Mouse (Mus musculus) cerebellum, adult 9-10 months (tissue): ENCODE data around the gene Igfbp4.

Source experiments
- DNase-seq: peaks from one replicate; pipeline ENCODE4 v3.0.0; 2022

The Igfbp4 gene

GRCm38 (mm10) chr11:99042834-99043431 lies 1.9 kb downstream of the Igfbp4 start:
- DNase-seq: no peak

DNA sequence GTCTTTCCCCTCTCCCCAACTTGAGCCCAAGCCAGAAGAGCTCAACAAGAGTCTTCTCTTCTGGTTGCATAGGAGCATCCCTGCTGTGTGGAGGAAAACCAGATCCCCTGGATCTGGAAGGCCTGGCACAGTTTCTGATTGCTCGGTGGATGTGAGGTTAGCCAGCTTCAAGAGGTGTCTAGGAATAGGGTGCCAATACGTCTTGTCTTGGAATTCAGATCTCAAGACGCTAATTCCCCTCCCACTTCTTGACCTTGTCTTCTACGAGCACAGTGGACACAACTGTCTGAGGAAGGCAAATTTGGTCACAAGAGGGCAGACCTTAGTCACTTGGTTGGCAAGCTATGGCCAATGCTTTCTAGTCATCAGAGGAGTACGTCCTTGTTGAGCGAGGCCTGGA lies 2.6 kb downstream of the Igfbp4 start:
- DNase-seq: no peak

DNA sequence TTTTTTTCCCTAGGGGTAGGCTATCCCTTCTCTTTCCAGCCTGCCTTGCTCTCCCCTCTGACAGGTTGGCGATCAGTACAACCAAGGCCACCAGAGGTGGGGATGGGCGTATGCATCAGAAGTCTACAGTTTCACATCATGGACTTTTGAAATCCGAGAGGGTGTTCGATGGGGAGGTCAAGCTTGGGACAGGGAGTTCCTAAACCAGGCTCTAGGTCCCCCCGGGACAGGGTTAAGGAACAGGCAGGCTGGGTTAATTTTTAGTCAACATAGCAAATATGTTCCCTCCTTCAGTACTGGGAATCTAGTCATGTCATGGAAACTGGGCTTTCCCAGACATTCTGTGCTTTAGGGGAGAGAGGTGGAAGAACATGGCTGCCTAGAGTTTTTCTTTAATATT lies 3.3 kb downstream of the Igfbp4 start:
- DNase-seq: no peak

DNA sequence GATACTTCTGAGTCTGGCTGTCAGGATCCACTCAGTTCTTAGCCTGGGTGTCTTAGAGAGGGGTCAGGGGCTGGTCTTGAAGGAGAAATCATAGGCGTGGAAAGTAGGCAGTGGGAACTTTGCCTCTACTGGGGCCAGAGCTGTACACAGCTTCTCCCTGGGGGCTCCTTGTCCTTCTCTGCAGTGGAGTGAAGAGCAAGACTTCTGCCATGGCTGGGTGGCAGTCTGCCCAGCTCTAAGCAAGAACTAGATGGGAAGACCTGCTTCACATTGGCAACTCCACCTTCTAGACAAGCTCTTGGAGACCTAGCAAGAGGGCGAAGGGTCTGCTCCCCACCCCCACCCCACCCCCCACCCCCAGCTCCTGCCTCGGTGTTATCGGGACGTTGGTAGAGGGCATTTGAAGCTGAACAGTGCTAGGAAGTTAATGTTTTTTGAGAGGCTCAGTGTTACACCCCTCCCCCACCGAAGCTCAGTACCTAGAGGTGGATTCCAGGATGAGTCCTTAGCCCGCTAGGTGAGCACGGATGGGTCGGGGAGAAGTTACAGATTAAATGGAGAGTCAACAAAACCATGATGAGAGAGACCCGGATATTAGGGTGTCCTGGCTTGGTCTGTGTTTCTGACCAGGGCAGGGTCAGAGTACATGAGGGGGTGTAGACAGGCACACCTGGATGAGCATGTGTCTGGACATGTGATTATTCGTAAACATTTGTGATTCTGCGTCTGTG lies 4.3 kb downstream of the Igfbp4 start:
- DNase-seq: no peak

GRCm38 (mm10) chr11:99047120-99047519 lies 6.1 kb downstream of the Igfbp4 start:
- DNase-seq: no peak

- no peak for DNase-seq
Observed at GRCm38 (mm10) chr11:99047643-99048042, 6.6 kb downstream of the Igfbp4 start.

DNA sequence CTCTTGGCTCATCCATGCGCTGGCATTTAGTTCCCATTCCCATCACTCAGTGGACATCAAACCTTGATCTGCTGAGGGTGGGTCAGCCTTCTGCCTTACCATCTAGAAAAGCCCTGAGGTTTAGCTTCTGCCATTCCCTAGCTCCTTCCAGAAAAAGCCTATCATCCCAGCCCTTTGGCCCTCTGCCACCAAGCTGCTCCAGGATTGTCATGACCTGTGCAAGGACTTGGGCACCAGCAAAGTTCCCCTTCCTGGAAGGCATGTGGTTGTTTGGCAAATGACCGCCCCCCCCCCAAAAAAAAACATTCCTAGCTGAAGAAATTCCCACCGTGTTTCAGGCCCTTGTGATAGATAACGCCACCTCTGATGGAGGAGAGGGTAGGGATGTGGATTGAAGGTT lies 14.1 kb downstream of the Igfbp4 start:
- no peak for DNase-seq

- no peak for DNase-seq
Observed at GRCm38 (mm10) chr11:99055571-99056452, 14.8 kb downstream of the Igfbp4 start.

DNA sequence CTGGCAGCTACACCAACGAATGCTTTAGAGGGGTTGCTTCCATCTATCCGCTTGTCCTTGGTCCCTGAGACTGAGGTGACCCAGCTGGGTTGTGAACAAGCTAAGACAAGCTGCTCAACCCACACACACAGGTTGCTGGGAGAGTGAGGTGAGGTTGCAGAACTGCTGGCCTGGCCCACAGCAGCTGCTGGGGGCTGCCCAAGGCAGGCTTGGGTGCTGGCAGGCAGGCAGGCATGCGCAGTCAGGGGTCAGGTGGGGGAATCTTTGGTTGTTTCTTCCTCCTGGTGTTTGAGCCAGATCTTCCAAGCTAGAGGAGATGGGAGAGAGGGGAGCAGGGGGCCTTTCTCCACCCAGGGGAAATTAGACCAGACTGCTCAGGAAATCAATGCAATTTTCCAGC lies 19.4 kb downstream of the Igfbp4 start:
- DNase-seq: no peak

- DNase-seq: no peak
Observed at GRCm38 (mm10) chr11:99062661-99063060, 21.6 kb downstream of the Igfbp4 start.

DNA sequence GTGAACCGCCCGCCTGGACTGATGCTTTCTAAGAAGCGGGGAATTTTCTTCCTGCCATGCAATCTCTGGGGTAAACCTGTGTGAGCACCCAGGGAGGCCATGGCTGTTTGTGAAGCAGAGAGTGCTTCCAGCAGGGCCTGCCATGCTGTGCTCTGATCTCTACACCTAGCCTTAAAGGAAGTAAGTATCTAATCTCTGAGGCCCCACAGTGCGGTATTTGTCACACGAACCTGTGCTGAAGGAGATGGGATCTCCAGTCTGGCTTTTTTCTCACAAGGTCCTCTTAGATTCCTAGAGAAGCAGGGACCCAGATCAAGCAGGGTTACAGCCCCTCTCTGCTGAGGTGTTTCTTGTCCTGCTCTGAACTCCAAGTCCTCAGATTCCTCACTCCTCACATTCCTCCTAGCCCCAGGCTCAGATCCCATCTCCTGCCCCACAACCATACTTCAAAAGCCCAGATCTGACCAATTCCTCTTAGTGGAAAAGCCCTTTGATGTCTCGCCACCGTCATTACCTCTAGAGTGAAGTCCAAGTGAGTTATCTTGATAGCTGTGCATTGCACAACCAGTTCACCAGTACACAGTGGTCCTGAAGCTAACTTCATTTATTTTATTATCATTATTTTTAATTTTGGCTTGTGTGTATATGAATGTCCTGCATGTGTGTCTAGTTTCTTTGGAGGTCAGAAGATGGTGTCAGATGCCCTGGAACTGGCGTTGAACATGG lies 22.5 kb downstream of the Igfbp4 start:
- DNase-seq: no peak

DNA sequence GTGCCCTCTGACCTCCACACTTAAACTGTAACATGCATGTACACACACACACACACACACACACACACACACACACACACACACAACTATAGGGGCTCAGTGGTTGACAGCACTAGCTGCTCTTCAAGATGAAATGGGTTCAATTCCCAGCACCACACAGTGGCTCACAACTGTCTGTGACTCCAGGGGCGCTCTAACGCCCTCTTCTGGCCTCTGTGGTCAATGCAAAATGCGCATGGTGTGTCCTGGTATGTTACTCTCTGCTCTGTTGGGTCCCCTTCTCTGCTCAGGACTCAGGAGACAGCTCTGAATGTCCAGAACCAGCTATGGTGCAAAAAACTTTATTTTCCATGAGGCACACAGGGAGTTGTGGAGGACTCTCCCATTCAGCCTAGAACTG lies 24.3 kb downstream of the Igfbp4 start:
- no peak for DNase-seq

- peak; percentile 79 for DNase-seq
Observed at GRCm38 (mm10) chr11:99065979-99066378, 24.9 kb downstream of the Igfbp4 start.

GRCm38 (mm10) chr11:99067591-99067990 lies 26.5 kb downstream of the Igfbp4 start:
- DNase-seq: no peak

- DNase-seq: no peak
Observed at GRCm38 (mm10) chr11:99068455-99068854, 27.4 kb downstream of the Igfbp4 start.

DNA sequence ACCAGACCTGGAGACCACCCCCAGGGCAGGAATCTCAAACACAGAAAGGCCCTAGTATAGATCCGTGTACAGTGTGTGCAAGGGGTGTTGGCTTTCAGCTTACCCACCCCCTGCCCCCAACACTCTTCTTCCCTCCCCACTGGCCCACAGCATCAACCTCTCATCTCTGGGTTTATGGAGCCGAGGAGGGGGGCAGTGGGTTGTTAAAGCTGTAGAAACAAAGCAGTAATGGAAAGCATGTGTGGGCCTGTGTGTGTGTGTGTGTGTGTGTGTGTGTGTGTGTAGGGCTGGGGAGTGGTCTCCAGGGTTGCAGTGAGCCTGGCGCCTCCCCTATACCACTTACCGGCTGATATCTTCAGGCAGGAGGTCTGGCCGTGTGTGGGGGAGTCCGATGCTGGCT lies 30.8 kb downstream of the Igfbp4 start:
- DNase-seq: no peak

GRCm38 (mm10) chr11:99073781-99074180 lies 32.7 kb downstream of the Igfbp4 start:
- no peak for DNase-seq

DNA sequence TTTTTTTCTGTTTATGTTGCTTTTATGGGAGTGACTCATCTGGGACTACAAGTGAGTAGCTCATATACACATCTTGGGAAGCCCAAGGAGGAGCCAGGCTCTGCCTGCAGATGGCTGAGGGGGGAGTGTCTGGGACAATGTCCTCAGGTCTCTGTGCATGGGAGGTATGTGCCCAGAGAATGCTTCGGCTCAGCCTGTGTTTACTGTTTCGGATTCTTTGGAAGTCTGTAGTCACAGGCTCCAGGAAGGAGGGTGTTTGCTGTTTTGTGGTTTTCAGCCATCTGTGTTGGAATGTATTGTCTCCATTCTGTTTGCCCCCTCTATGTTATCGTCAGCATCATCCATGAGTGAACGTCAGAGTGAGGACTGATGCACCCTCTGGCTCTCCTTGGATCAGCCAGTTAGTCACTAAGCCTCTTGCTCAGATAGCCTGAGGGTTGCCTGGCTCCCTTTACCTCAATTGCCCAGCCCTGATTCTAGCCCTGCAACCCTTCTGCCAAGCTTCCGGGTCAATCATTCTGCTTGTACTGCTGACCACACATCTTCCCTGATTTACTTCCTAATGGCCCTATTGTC lies 35.8 kb downstream of the Igfbp4 start:
- DNase-seq: no peak

GRCm38 (mm10) chr11:99077869-99078268 lies 36.8 kb downstream of the Igfbp4 start:
- DNase-seq: no peak

DNA sequence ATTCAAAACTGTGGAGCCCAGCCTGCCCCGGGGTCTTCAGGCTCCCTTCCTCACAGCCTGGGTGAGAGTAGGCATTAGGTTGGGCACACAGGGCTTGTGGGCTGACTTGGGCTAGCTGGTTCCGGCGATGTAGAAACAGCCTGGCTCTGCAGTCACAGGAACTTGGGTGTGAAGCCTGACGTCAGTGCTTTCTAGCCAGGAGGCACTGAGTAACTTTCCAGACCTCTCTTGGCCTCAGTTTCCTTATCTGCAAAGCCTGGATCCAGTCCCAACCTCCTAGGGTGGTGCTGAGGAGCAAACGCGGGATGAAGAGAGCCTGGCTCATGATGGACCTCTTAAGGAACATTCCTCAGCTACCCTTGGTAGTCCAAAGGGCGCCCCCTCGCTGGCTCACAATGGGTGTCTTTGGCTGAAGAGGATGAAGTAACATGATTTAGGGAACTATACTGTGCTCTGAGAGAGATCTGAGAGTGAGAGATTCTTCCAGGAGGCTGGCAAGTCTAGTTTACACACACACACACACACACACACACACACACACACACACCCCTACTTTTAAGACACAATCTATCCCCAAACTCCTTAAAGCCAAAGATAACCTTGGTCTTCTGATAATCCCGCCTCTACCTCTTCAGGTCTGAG lies 40.0 kb downstream of the Igfbp4 start:
- DNase-seq: no peak

DNA sequence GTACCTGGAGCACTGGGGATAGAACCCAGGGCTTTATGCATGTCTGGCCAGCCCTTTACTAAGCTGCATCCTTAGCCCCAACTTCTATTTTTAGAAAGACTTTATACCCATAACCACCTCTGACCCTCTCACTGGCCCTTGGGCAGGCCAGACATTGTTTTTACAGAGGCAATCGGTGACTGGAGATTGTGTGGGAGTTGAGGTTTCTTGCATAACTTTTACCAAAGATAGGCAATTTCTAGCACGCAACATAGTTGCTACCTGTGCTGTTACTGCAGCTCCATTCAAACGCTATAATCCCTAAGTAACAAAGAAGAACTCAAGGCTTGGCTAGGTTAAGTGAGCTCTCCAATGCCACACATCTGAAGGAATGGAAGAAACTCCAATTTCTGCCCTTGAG lies 40.5 kb downstream of the Igfbp4 start:
- DNase-seq: no peak

DNA sequence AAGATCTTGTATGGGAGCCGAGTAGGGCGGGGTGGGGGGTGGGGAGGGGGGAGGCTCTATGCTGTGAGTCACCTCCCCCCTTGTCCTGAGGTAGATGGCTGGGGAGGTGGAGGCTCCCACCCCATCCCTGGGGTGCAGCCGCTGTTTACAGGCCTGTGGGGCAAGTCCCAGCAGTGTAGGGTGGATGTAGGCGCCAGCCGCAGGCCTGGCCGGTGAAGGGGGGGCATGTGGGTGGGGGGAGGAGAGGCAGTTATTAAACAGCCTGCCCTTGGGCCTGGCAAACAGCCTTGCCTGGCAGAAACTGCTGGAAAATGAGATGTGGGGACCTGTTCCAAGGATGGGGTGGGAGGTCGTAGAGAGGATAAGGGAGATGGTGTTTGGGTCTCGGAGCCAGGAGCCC lies 41.1 kb downstream of the Igfbp4 start:
- no peak for DNase-seq
